Mouse (Mus musculus) CH12.LX (cell line): ENCODE measurements around the gene Calml3. TPM values are rescaled to one million over a fixed set of nuclear protein-coding genes. Genes with fewer than 3 reads are reported as not detected.

Experiments
- DNase-seq: peaks from one replicate; pipeline ENCODE4 v3.0.0-alpha.2; 2013; ENCODE audit errors: extremely low read depth
- H3K27ac ChIP-seq: 2 replicates; pipeline ENCODE4 v1.5.1; 2012; ENCODE audit warnings: low read depth, mild to moderate bottlenecking, control low read depth, moderate library complexity; ENCODE audit not compliant: insufficient read depth
- H3K27me3 ChIP-seq: replicated peaks from 2 replicates; pipeline ENCODE3; 2012; ENCODE audit warnings: inconsistent platforms
- H3K36me3 ChIP-seq, 2 experiments: replicated peaks in 1 of 2; 2 replicates each; pipeline versions ENCODE3 to v1.6.1; 2012; ENCODE audit warnings: inconsistent platforms in 1 of 2, low read length in 1 of 2, mild to moderate bottlenecking in 1 of 2, mixed read lengths in 1 of 2, moderate library complexity in 1 of 2; ENCODE audit not compliant: control insufficient read depth in 1 of 2, insufficient read depth in 1 of 2
- H3K4me1 ChIP-seq, 2 experiments: 2 replicates each; pipeline ENCODE4 v1.6.1; 2012; ENCODE audit warnings: inconsistent platforms in 1 of 2, moderate library complexity in 1 of 2; ENCODE audit not compliant: insufficient read depth in 2 of 2, control insufficient read depth in 1 of 2
- H3K4me2 ChIP-seq: 2 replicates; pipeline ENCODE4 v1.6.1; 2012; ENCODE audit warnings: low read depth, mild to moderate bottlenecking, control low read depth; ENCODE audit not compliant: poor library complexity, insufficient read depth, severe bottlenecking
- H3K4me3 ChIP-seq, 3 experiments: fragments of 150-350 bp in 1 of 3; sonication (generic) in 1 of 3; replicated peaks in 1 of 3; 2 replicates each; pipeline versions ENCODE3 to v1.5.1; 2011 to 2012; ENCODE audit warnings: low read depth in 2 of 3, low read length in 2 of 3, mild to moderate bottlenecking in 2 of 3, moderate library complexity in 2 of 3, control low read depth in 1 of 3, improper control_type of control experiment in 1 of 3, inconsistent platforms in 1 of 3, mixed read lengths in 1 of 3; ENCODE audit not compliant: poor library complexity in 1 of 3
- H3K79me2 ChIP-seq: replicated peaks from 2 replicates; pipeline ENCODE4 v1.6.1; 2012; ENCODE audit warnings: mild to moderate bottlenecking, moderate library complexity; ENCODE audit not compliant: control insufficient read depth, poor library complexity, insufficient read depth, severe bottlenecking; ENCODE audit errors: extremely low read depth
- H3K9ac ChIP-seq: 2 replicates; pipeline ENCODE4 v1.6.1; 2012; ENCODE audit warnings: low read depth, mild to moderate bottlenecking, control low read depth, moderate library complexity; ENCODE audit not compliant: insufficient read depth
- H3K9me3 ChIP-seq: replicated peaks from 2 replicates; pipeline ENCODE3; 2012; ENCODE audit warnings: low read length, inconsistent platforms, mixed read lengths
- BHLHE40 ChIP-seq: IDR thresholded peaks from 2 replicates; pipeline ENCODE4 v1.6.1; 2011; ENCODE audit warnings: mild to moderate bottlenecking, low read depth, low read length, improper control_type of control experiment
- JUN ChIP-seq: IDR thresholded peaks from 2 replicates; pipeline ENCODE4 v1.6.1; 2011; ENCODE audit warnings: low read depth, mild to moderate bottlenecking, low read length, improper control_type of control experiment, moderate library complexity; ENCODE audit not compliant: insufficient read depth
- NELFE ChIP-seq: IDR thresholded peaks from 2 replicates; pipeline ENCODE4 v1.6.1; 2011; ENCODE audit warnings: low read depth, low read length, improper control_type of control experiment
- SIN3A ChIP-seq: IDR thresholded peaks from 2 replicates; pipeline ENCODE4 v1.6.1; 2012; ENCODE audit warnings: low read length, improper control_type of control experiment, inconsistent platforms
- ZNF384 ChIP-seq: IDR thresholded peaks from 2 replicates; pipeline ENCODE4 v1.6.1; 2012; ENCODE audit warnings: low read depth, low read length, improper control_type of control experiment, inconsistent platforms
- dilution Hi-C: fragments of 300-500 bp; cut with MboI; formaldehyde crosslinking; loops from 2 replicates; pipeline ENCODE4 v1.14.3; 2020; ENCODE audit warnings: low sequenced_read_pairs; ENCODE audit not compliant: extremely low pct_unique_long_range_greater_than_20kb, extremely low pct_ligation_motif_present
- in situ Hi-C: fragments of 300-500 bp; cut with MboI; formaldehyde crosslinking; loops from 3 replicates; pipeline ENCODE4 v1.14.3; 2019; ENCODE audit warnings: low sequenced_read_pairs, low pct_ligation_motif_present, low pct_unique_long_range_greater_than_20kb, mixed read lengths
- polyA plus RNA-seq: library from polyadenylated mRNA; unstranded; fragments of >175 nt; gene quantifications from 2 replicates; pipeline ENCODE4 v1.2.1, GENCODE M21; 2012; ENCODE audit warnings: low read depth; ENCODE audit not compliant: insufficient read length
- total RNA-seq, 2 experiments: library from RNA; depleted of rRNA; stranded (reverse); fragments of 300-350 nt in 1 of 2; fragments of >200 nt in 1 of 2; gene quantifications; 2 replicates each; pipeline ENCODE4 v1.2.3; 2012 to 2014

Calml3 gene
- total and polyA plus RNA-seq, 3 experiments = not detected

DNA sequence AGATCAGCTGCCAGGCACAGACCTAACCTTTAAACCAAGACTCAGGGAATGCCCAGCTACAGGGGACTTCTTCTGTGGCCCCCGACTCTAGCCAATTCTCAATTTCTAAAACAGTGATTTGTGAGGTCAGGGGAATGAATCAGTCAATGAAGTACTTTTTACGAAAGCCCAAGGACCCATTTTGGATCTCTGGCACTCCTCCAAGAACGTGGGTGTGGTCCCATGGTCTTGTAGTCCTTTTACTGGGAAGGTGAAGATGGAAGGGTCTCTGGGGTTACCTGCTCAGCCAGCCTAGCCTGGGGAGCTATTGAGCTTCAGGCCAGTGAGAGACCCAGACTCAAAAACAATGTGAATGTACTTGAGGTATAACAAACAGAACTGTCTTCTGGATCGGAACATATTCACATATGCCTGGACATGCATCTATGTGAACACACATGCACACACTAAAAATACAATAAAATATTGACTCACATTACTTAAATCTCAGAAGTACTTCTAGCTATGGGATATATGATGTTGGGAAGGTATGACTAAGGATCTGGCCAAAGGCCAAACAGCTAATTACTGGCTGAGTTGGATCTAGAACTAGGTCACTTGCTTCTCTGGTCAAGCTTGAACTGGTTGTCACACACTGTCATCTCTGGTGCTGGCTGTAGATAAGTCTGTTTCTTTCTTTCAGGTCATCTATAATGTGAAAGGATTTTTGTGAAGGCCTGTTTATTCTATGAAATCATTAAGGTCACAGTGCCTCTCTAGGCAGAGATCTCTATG, 25.3 kb downstream of the Calml3 start:
- H3K27ac ChIP-seq = no peak overlapping the region
- in situ Hi-C loops = no loop called here

DNA sequence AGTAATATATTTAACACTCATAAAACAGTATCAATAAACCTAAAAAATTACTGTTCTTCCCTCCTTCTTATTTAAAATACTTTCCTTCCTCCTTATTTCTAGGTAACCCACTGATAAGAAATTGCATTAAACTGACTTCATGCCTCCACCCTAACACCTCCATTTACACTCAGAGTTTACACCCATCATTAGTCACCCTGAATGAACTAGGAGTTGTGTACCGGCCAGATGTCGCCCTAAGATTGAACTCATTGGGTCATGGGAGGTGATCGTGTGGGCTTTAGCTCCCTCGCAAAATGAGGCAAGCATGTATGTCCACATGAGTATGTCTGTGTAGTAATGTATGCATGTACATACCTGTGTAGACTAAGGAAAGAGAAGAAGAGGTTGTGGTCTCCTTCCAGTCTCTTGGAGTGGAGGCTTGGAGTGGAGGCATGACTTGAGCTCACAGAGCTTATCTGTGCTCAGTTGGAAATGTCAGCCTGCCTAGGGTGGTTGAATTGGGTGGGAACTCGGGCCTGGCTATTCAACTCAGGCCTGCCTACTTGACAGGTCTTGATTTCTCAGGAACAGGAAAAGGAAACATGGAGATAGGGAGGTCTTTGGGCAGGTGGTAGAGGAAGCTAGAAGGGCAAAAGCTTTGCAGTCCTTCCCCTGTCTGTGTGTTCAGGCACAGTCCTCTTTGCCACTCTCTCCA, 26.8 kb downstream of the Calml3 start:
- TF ChIP-seq JUN = no peak
- Histone ChIP-seq H3K27me3 (no peaks in the 10 kb centered on the region), H3K9ac (no peak overlapping the region), H3K9me3 (no peaks in the 10 kb centered on the region), H3K4me3 (no peak overlapping the region), H3K27ac (no peak overlapping the region), H3K4me1 (peaks cover 16 to 26% of the 10 kb centered on the region in 2 experiments), H3K36me3 (no peaks in the 10 kb centered on the region), H3K79me2 (no peaks in the 10 kb centered on the region), H3K4me2 (no peak overlapping the region)
- DNase-seq = no peak
- dilution Hi-C loops = no loop called here
- in situ Hi-C loops = no loop called here

More for the DNA sequence above, 25.3 kb downstream of the Calml3 start:
- no peaks in the 10 kb centered on the region for H3K79me2 ChIP-seq
- peaks cover 7 to 28% of the 10 kb centered on the region in 2 experiments for H3K4me1 ChIP-seq
- no peaks in the 10 kb centered on the region for H3K27me3 ChIP-seq
- DNase-seq = no peak
- H3K9me3 ChIP-seq = no peaks in the 10 kb centered on the region
- no peak for TF ChIP-seq ZNF384
- no peak overlapping the region for H3K9ac ChIP-seq
- H3K36me3 ChIP-seq = no peaks in the 10 kb centered on the region
- dilution Hi-C loops = no loop called here
- H3K4me2 ChIP-seq = no peak overlapping the region
- no peak overlapping the region for H3K4me3 ChIP-seq

DNA sequence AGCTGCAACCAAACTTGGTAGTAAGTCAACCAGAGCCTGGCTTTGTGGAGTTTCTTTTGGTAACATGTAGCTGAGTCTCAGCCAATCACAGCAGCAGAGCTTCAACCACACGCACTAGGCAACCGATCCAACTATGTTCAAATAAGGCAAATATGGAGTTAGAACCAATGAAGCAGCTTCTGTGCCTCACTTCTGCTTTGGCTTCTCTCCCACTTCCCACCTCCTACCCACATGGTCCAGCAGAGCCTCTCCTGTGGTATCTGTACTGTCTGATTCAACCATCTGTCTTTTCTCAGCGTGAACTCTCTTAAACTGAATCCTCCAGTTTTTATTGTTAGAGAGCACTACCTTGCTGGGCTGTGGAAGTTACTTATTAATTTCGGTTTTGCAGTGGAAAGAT, 27.7 kb downstream of the Calml3 start:
- H3K4me3 ChIP-seq = no peak overlapping the region
- no peaks in the 10 kb centered on the region for H3K36me3 ChIP-seq
- no peaks in the 10 kb centered on the region for H3K9me3 ChIP-seq
- no peak overlapping the region for H3K4me2 ChIP-seq
- H3K9ac ChIP-seq = no peak overlapping the region
- H3K27ac ChIP-seq = no peak overlapping the region
- H3K79me2 ChIP-seq = no peaks in the 10 kb centered on the region
- in situ Hi-C loops = no loop called here
- TF ChIP-seq NELFE (no peak), SIN3A (no peak), BHLHE40 (no peak)
- H3K4me1 ChIP-seq = peaks cover 9 to 17% of the 10 kb centered on the region in 2 experiments
- dilution Hi-C loops = no loop called here
- H3K27me3 ChIP-seq = no peaks in the 10 kb centered on the region
- DNase-seq = no peak
